Mouse (Mus musculus) liver, postnatal 0 days (tissue): ENCODE measurements around the gene Bco1.

Experiments
- CTCF ChIP-seq: sonication (generic); IDR thresholded peaks from 2 replicates; pipeline ENCODE4 v1.5.1; 2016; ENCODE audit warnings: antibody characterized with exemption, low read depth
- EP300 ChIP-seq: IDR thresholded peaks from 2 replicates; pipeline ENCODE4 v1.6.1; 2016; ENCODE audit warnings: antibody characterized with exemption, low read depth, mild to moderate bottlenecking

DNA sequence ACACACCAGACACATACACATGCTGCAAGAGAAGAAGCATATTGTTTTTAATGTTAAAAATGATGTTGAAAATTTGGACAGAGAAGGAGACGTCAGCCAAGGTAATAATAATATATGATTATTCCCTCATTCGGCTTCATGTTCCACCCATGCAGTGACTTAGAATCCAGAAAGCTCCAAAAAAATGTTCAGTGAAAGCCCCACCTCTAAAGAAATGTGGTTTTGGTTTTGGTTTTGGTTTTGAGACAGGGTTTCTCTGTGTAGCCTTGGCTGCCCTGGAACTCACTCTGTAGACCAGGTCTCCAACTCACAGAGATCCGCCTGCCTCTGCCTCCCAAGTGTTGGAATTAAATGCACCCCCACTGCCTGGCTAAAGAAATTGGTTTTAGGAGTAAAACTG is 30.2 kb downstream of the Bco1 start:
- no peak for TF ChIP-seq CTCF
- no peak for TF ChIP-seq EP300
